Mouse (Mus musculus): ENCODE results near the gene Zfr.

DNA sequence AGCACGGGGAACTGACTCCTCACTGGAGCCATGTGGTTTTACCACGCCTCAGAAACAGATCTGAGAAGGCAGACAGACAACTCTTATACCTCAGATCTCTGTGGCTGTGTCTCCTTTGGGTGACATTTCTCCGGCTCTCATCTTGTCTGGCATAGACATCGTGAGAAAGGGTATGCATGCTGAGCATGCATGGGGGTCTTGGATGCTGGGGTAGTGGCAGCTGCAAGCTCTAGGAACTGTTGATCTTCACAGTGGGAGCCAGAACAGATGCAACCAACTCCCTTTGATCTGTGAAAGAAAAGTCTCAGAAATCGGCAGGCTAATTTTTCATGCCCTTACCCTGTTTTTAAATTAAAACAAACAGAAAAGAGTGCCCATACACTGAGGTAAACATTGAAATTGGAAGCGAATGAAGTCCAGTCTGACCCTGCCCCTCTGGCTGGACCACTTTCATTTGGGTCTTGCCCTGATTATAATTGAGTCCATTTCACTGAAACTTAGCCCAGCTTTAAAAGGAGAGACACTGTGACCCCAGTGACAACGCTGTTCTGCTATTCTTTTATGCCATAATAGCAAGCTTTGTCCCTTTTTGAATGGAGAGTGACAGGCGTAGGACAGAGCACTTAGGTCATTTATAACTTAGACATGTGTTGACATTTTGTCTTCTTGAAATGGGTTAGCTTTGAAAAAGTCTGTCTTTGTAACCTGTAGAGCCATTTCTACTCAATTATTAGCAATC lies 105.1 kb downstream of the Zfr start:
- TF ChIP-seq CTCF (IDR thresholded peaks at IDR 0.05; ENCODE audit: low read depth) (no peak), EP300 (optimal IDR thresholded peaks at IDR 0.05) (no peak)
